Mouse (Mus musculus): ENCODE results near the gene Radil. TPM values are rescaled to one million over a fixed set of nuclear protein-coding genes. Genes with fewer than 3 reads are reported as not detected.

The Radil gene
- 10 to 100 TPM; 19.5 to 20.4 TPM for total RNA-seq (2021)
- long read RNA-seq, experiment 1, transcript Radil-201 (15 exons, 3,700 nt) = major isoform, 16 of 40 reads
- long read RNA-seq, experiment 1, partial matches to known transcripts = 5 of 40 reads
- long read RNA-seq, experiment 1, other reads (novel, unspliced or antisense) = 16 of 40 reads
- long read RNA-seq, experiment 2, transcript Radil-201 (15 exons, 3,700 nt) = major isoform, 14 of 28 reads
- long read RNA-seq, experiment 2, partial matches to known transcripts = 2 of 28 reads
- long read RNA-seq, experiment 2, other reads (novel, unspliced or antisense) = 10 of 28 reads

- DNase-seq (ENCODE audit: extremely low spot score in 1 of 2, low spot score in 2 of 2) = peak; percentile 98
- intact Hi-C loops (cut with DNase I) = loop anchor here (1.0 to 10.0 kb wide), 3 partner anchors 52 to 294 kb away; no protein-coding TSS in a partner anchor
- H3K4me3 ChIP-seq = peak within 1 kb of the TSS; percentile 81
- peak within 1 kb of the TSS; percentile 86 for H3K27ac ChIP-seq
- TF ChIP-seq CTCF (IDR thresholded peaks at IDR 0.05) = peak; percentile 88
Observed at GRCm38 (mm10) chr5:142550706-142551652, at the start of gene Radil. Radil (minus strand) TSS chr5:142551098.

GRCm38 (mm10) chr5:142597648-142598390 lies 46.9 kb upstream of the Radil start:
- Histone ChIP-seq H3K4me3 (no peak overlapping the region), H3K27ac (no peak overlapping the region)
- no peak for DNase-seq (ENCODE audit: extremely low spot score in 1 of 2, low spot score in 2 of 2)
- intact Hi-C loops (cut with DNase I) = no loop called here
- no peak for TF ChIP-seq CTCF (IDR thresholded peaks at IDR 0.05)

- no peak overlapping the region for H3K27ac ChIP-seq
- no peak overlapping the region for H3K4me3 ChIP-seq
- intact Hi-C loops (cut with DNase I) = no loop called here
- DNase-seq (ENCODE audit: extremely low spot score in 1 of 2, low spot score in 2 of 2) = no peak
- TF ChIP-seq CTCF (IDR thresholded peaks at IDR 0.05) = no peak
Observed at GRCm38 (mm10) chr5:142596723-142597122, 45.8 kb upstream of the Radil start.

- no peak for DNase-seq (ENCODE audit: extremely low spot score in 1 of 2, low spot score in 2 of 2)
- no peak overlapping the region for H3K4me3 ChIP-seq
- TF ChIP-seq CTCF (IDR thresholded peaks at IDR 0.05) = no peak
- intact Hi-C loops (cut with DNase I) = no loop called here
- peak overlapping the region; percentile 48; the same call in 1 of the 2 replicates for H3K27ac ChIP-seq
Observed at GRCm38 (mm10) chr5:142595698-142596097, 44.8 kb upstream of the Radil start.

- Histone ChIP-seq H3K27ac (no peak overlapping the region), H3K4me3 (no peak overlapping the region)
- no peak for TF ChIP-seq CTCF (IDR thresholded peaks at IDR 0.05)
- DNase-seq (ENCODE audit: extremely low spot score in 1 of 2, low spot score in 2 of 2) = no peak
- intact Hi-C loops (cut with DNase I) = no loop called here
Observed at GRCm38 (mm10) chr5:142590953-142591616, 40.2 kb upstream of the Radil start.

- Histone ChIP-seq H3K4me3 (no peak overlapping the region), H3K27ac (peak overlapping the region; percentile 63)
- no peak; the same call in 1 of the 2 replicates for TF ChIP-seq CTCF (IDR thresholded peaks at IDR 0.05)
- peak; percentile 52 to 67 for DNase-seq (ENCODE audit: extremely low spot score in 1 of 2, low spot score in 2 of 2)
- intact Hi-C loops (cut with DNase I) = no loop called here
Observed at GRCm38 (mm10) chr5:142583616-142584126, 32.8 kb upstream of the Radil start.

- Histone ChIP-seq H3K27ac (no peak overlapping the region), H3K4me3 (no peak overlapping the region)
- peak; percentile 82 for TF ChIP-seq CTCF (IDR thresholded peaks at IDR 0.05)
- DNase-seq (ENCODE audit: extremely low spot score in 1 of 2, low spot score in 2 of 2) = peak; percentile 66
- intact Hi-C loops (cut with DNase I) = loop anchor here (1.0 kb wide), 1 partner anchor 39 kb away; no protein-coding TSS in a partner anchor
Observed at GRCm38 (mm10) chr5:142581517-142581916, 30.6 kb upstream of the Radil start.

GRCm38 (mm10) chr5:142578192-142578591 lies 27.3 kb upstream of the Radil start:
- H3K4me3 ChIP-seq = no peak overlapping the region
- TF ChIP-seq CTCF (IDR thresholded peaks at IDR 0.05) = peak; percentile 17
- no peak for DNase-seq (ENCODE audit: extremely low spot score in 1 of 2, low spot score in 2 of 2)
- H3K27ac ChIP-seq = no peak overlapping the region
- intact Hi-C loops (cut with DNase I) = loop anchor here (5.0 kb wide), 1 partner anchor 139 kb away; no protein-coding TSS in a partner anchor

- intact Hi-C loops (cut with DNase I) = loop anchor here (5.0 kb wide), 1 partner anchor 140 kb away; no protein-coding TSS in a partner anchor
- DNase-seq (ENCODE audit: extremely low spot score in 1 of 2, low spot score in 2 of 2) = no peak
Observed at GRCm38 (mm10) chr5:142576832-142577231, 25.9 kb upstream of the Radil start.

GRCm38 (mm10) chr5:142574323-142575057 lies 23.6 kb upstream of the Radil start:
- Histone ChIP-seq H3K4me3 (no peak overlapping the region), H3K27ac (no peak overlapping the region)
- DNase-seq (ENCODE audit: extremely low spot score in 1 of 2, low spot score in 2 of 2) = no peak
- intact Hi-C loops (cut with DNase I) = loop anchor here (5.0 kb wide), 1 partner anchor 143 kb away; no protein-coding TSS in a partner anchor
- TF ChIP-seq CTCF (IDR thresholded peaks at IDR 0.05) = no peak

More at GRCm38 (mm10) chr5:142576832-142577231, 25.9 kb upstream of the Radil start:
- H3K27ac ChIP-seq = no peak overlapping the region
- H3K4me3 ChIP-seq = no peak overlapping the region
- TF ChIP-seq CTCF (IDR thresholded peaks at IDR 0.05) = no peak

All from left cerebral cortex, adult 2 months (tissue).